Mouse (Mus musculus) kidney, embryonic 16.5 days (tissue): ENCODE results near the gene Tmsb10. TPM values are rescaled to one million over a fixed set of nuclear protein-coding genes. Genes with fewer than 3 reads are reported as not detected.

Experiments
- ATAC-seq: fragments of 200-750 bp; cut with Nextera tagmentation; 2 replicates; pipeline ENCODE4 v1.8.0; 2017; ENCODE audit warnings: moderate TSS enrichment; ENCODE audit not compliant: low FRiP score, low TSS enrichment
- H3K27ac ChIP-seq: fragments of 300-500 bp; sonication (generic); 2 replicates; pipeline ENCODE4 v1.5.1; 2014; ENCODE audit warnings: low read length
- H3K27me3 ChIP-seq: fragments of 300-500 bp; sonication (generic); 2 replicates; pipeline ENCODE4 v1.6.1; 2014; ENCODE audit warnings: low read length, control low read depth, mixed read lengths; ENCODE audit not compliant: insufficient read depth
- H3K36me3 ChIP-seq: fragments of 300-500 bp; sonication (generic); 2 replicates; pipeline ENCODE4 v1.6.1; 2014; ENCODE audit warnings: low read length, control low read depth, mixed read lengths; ENCODE audit not compliant: insufficient read depth
- H3K4me1 ChIP-seq: fragments of 300-500 bp; sonication (generic); 2 replicates; pipeline ENCODE4 v1.6.1; 2014; ENCODE audit warnings: low read length, control low read depth, mixed read lengths; ENCODE audit not compliant: insufficient read depth
- H3K4me2 ChIP-seq: fragments of 300-500 bp; sonication (generic); replicated peaks from 2 replicates; pipeline ENCODE4 v1.6.1; 2014; ENCODE audit warnings: low read depth, low read length
- H3K4me3 ChIP-seq: fragments of 300-500 bp; sonication (generic); 2 replicates; pipeline ENCODE4 v1.5.1; 2014; ENCODE audit warnings: mild to moderate bottlenecking, low read length
- H3K9ac ChIP-seq: fragments of 300-500 bp; sonication (generic); replicated peaks from 2 replicates; pipeline ENCODE4 v1.6.1; 2014; ENCODE audit warnings: low read length
- H3K9me3 ChIP-seq: fragments of 300-500 bp; sonication (generic); 2 replicates; pipeline ENCODE4 v1.6.1; 2016; ENCODE audit warnings: low read length, control low read depth
- WGBS: fragments of 180-500 bp; shearing (Covaris S2); extraction: QIAGEN DNeasy Blood & Tissue Kit; methylation state at CpG from one replicate; pipeline ENCODE4 v1.1.7; 2014; 5-methylcytosine and 5-hydroxymethylcytosine counted together
- polyA plus RNA-seq: library from polyadenylated mRNA; unstranded; fragments of >200 nt; fragmentation: Nextera tagmentation; extraction: Ambion mirVana; gene quantifications from 2 replicates; pipeline ENCODE4 v1.2.1, GENCODE M21; 2015

The Tmsb10 gene
- polyA plus RNA-seq, 1 experiment from 2014 or later = 1,506 TPM

DNA sequence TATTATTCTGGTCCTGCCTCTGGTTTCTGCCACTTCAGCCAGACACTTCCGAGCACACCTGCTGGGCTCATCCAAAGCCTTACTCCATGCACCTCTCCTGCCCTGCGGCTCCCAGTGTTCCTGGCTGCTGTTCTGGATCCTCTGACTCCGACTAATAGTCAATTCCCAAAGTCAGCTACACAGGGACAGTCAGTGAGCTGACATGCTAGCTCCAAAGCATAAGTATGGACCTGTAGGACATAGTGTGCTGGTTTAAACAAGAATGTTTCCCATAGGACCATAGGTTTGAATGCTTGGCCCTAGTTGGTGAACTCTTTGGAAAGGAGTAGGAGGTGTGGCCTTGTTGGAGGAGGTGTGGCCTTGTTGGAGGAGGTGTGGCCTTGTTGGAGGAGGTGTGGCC, 37.5 kb downstream of the Tmsb10 start:
- Histone ChIP-seq H3K36me3 (no peaks in the 10 kb centered on the region), H3K4me3 (no peak overlapping the region), H3K4me1 (0 out of 2 replicates have a peak, but pooled peaks cover under 1% of the 10 kb centered on the region), H3K27me3 (no peaks in the 10 kb centered on the region), H3K27ac (no peak overlapping the region), H3K9ac (no peak overlapping the region), H3K9me3 (no peaks in the 10 kb centered on the region), H3K4me2 (no peak overlapping the region)
- ATAC-seq = no peak
- 91% methylated on average over 3 of the region's 3 CpGs for WGBS

GRCm38 (mm10) chr6:72918510-72919033, 40.0 kb downstream of the Tmsb10 start:
- no peaks in the 10 kb centered on the region for H3K36me3 ChIP-seq
- H3K4me2 ChIP-seq = no peak overlapping the region
- WGBS = 60% methylated on average over 9 of the region's 9 CpGs
- H3K4me3 ChIP-seq = no peak overlapping the region
- no peak overlapping the region for H3K27ac ChIP-seq
- no peaks in the 10 kb centered on the region for H3K9me3 ChIP-seq
- H3K27me3 ChIP-seq = no peaks in the 10 kb centered on the region
- ATAC-seq = no peak
- H3K4me1 ChIP-seq = no peaks in the 10 kb centered on the region
- no peak overlapping the region for H3K9ac ChIP-seq

DNA sequence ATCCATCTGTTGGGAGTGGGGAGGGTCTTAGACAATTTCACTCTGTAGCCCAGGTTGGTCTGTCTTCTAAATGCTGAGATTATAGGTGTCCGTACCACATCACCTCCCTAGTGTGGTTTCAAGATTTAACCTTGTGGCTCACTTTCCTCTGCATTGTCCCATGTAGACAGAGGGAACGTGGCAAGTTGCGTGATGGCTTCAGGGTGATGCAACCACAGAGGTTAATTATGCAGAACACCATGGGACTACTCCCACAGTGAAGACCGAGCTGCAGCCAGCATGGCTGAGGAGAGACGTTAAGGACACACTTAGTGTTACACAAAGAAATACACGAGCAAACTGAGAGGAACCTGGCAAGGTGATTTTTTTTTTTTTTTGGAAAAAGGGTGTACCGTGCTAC, 42.2 kb downstream of the Tmsb10 start:
- H3K27ac ChIP-seq = no peak overlapping the region
- ATAC-seq = no peak
- no peaks in the 10 kb centered on the region for H3K36me3 ChIP-seq
- no peaks in the 10 kb centered on the region for H3K27me3 ChIP-seq
- no peak overlapping the region for H3K4me3 ChIP-seq
- H3K4me1 ChIP-seq = no peaks in the 10 kb centered on the region
- H3K9me3 ChIP-seq = peaks cover 1% of the 10 kb centered on the region; the same call in 1 of the 2 replicates
- H3K4me2 ChIP-seq = no peak overlapping the region
- 59% methylated on average over 7 of the region's 7 CpGs for WGBS
- H3K9ac ChIP-seq = no peak overlapping the region

DNA sequence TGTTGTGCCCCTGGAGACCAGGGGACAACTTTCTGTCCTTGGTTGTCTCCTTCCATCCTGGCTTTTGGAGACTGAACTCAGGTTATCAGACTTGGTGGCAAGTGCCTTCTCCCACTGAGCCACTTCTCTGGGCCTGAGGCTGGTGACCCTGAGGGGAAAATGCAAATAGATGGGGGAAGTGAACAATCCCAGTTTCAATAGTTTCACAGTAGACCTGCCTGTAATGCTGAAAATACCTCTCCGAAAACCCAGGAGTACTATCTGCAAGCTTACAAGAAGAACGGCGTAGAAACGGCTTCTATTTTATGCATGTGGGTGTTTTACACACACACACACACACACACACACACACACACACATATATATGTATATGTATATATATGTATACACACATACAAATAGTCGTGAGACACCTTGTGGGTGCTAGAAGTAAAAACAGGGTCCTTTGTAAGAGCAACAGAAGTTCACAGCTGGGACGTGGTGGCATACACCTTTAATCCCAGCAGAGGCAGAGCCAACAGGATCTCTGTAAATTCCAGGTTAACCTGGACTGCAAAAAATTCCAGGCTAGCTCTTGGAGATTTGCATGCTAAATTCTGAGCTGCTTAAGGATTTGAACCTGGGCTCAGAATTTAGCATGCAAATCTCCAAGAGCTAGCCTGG, 44.3 kb downstream of the Tmsb10 start:
- no peak overlapping the region for H3K9ac ChIP-seq
- H3K4me1 ChIP-seq = no peaks in the 10 kb centered on the region
- peaks cover 6% of the 10 kb centered on the region; the same call in 1 of the 2 replicates for H3K9me3 ChIP-seq
- no peak overlapping the region for H3K4me3 ChIP-seq
- H3K27me3 ChIP-seq = no peaks in the 10 kb centered on the region
- 83% methylated on average over 6 of the region's 6 CpGs for WGBS
- no peak for ATAC-seq
- H3K27ac ChIP-seq = no peak overlapping the region
- H3K4me2 ChIP-seq = no peak overlapping the region
- H3K36me3 ChIP-seq = no peaks in the 10 kb centered on the region

DNA sequence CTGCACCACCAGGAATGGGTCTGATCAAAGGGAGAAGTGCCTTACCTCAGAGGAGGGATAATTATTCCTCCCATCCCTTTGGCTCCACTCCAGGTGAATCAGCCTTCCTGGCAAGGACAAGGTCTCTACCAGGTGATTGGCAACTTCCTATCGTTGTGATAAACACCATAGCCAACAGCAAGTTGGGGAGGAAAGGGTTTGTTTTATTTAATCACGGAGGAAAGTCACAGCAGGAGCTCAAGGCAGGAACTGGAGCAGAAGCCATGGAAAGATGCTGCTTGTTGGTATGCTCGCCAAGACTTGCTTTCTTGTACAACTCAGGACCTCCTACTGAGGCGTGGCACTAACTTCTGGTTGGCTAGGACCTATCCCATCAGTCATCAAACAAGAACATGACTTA, 47.3 kb downstream of the Tmsb10 start:
- Histone ChIP-seq H3K27ac (no peak overlapping the region), H3K36me3 (no peaks in the 10 kb centered on the region), H3K4me2 (no peak overlapping the region), H3K4me1 (no peaks in the 10 kb centered on the region), H3K4me3 (no peak overlapping the region), H3K9ac (no peak overlapping the region), H3K9me3 (peaks cover 6% of the 10 kb centered on the region; the same call in 1 of the 2 replicates), H3K27me3 (no peaks in the 10 kb centered on the region)
- WGBS = 65% methylated on average over 4 of the region's 4 CpGs
- no peak for ATAC-seq

Other genes starting within 250 kb of the Tmsb10 start
- gene Tcf7l1, start 169.5 kb downstream of the Tmsb10 start, polyA plus RNA-seq = 31.5 and 35.6 TPM in 2 replicates
- gene Kcmf1, start 58.8 kb downstream of the Tmsb10 start, polyA plus RNA-seq = 28.0 and 28.9 TPM in 2 replicates